Mouse (Mus musculus): ENCODE data around the gene Smc5.
A peak's percentile ranks its signal among the peaks of the same experiment; 100 is the strongest.

Smc5 gene

GRCm38 (mm10) chr19:23166550-23167284, 107.0 kb downstream of the Smc5 start:
- H3K9me3 ChIP-seq (ENCODE audit: low read length), result no peaks in the 10 kb centered on the region
- H3K27me3 ChIP-seq (ENCODE audit: insufficient read depth, low read length), result no peaks in the 10 kb centered on the region
- no peak overlapping the region for H3K4me3 ChIP-seq (replicated peaks; ENCODE audit: low read length)
- H3K36me3 ChIP-seq (ENCODE audit: insufficient read depth, low read length), result peaks cover 79% of the 10 kb centered on the region
- peaks cover 99% of the 10 kb centered on the region for H3K4me1 ChIP-seq (replicated peaks; ENCODE audit: low read depth, low read length)
- no peak for TF ChIP-seq NANOG (IDR thresholded peaks at IDR 0.05; ENCODE audit: borderline replicate concordance, low read length)
- TF ChIP-seq POU5F1 (IDR thresholded peaks at IDR 0.05; ENCODE audit: borderline replicate concordance, low read length), result no peak
- no peak for TF ChIP-seq CTCF (conservative IDR thresholded peaks at IDR 0.05; ENCODE audit: low read length)

- H3K27me3 ChIP-seq (ENCODE audit: insufficient read depth, low read length), result no peaks in the 10 kb centered on the region
- no peaks in the 10 kb centered on the region for H3K9me3 ChIP-seq (ENCODE audit: low read length)
- peaks cover 82% of the 10 kb centered on the region for H3K36me3 ChIP-seq (ENCODE audit: insufficient read depth, low read length)
- no peak for TF ChIP-seq CTCF (conservative IDR thresholded peaks at IDR 0.05; ENCODE audit: low read length)
- no peak for TF ChIP-seq POU5F1 (IDR thresholded peaks at IDR 0.05; ENCODE audit: borderline replicate concordance, low read length)
- no peak for TF ChIP-seq NANOG (IDR thresholded peaks at IDR 0.05; ENCODE audit: borderline replicate concordance, low read length)
- H3K4me1 ChIP-seq (replicated peaks; ENCODE audit: low read depth, low read length), result peaks cover 95% of the 10 kb centered on the region
- no peak overlapping the region; the same call in 1 of the 2 replicates for H3K4me3 ChIP-seq (replicated peaks; ENCODE audit: low read length)
These were observed 109.0 kb downstream of the Smc5 start for GRCm38 (mm10) chr19:23164651-23165240.

GRCm38 (mm10) chr19:23163361-23163760, 110.3 kb downstream of the Smc5 start:
- TF ChIP-seq NANOG (IDR thresholded peaks at IDR 0.05; ENCODE audit: borderline replicate concordance, low read length), result no peak

GRCm38 (mm10) chr19:23162877-23163276, 110.8 kb downstream of the Smc5 start:
- TF ChIP-seq CTCF (conservative IDR thresholded peaks at IDR 0.05; ENCODE audit: low read length), result no peak
- no peak for TF ChIP-seq POU5F1 (IDR thresholded peaks at IDR 0.05; ENCODE audit: borderline replicate concordance, low read length)
- no peak for TF ChIP-seq NANOG (IDR thresholded peaks at IDR 0.05; ENCODE audit: borderline replicate concordance, low read length)
- Histone ChIP-seq H3K4me1 (replicated peaks; ENCODE audit: low read depth, low read length) (peaks cover 95% of the 10 kb centered on the region), H3K9me3 (ENCODE audit: low read length) (no peaks in the 10 kb centered on the region)

More at GRCm38 (mm10) chr19:23163361-23163760, 110.3 kb downstream of the Smc5 start:
- H3K36me3 ChIP-seq (ENCODE audit: insufficient read depth, low read length), result peaks cover 86% of the 10 kb centered on the region
- no peaks in the 10 kb centered on the region for H3K9me3 ChIP-seq (ENCODE audit: low read length)
- peak overlapping the region; percentile 49 for H3K4me3 ChIP-seq (replicated peaks; ENCODE audit: low read length)
- H3K27me3 ChIP-seq (ENCODE audit: insufficient read depth, low read length), result no peaks in the 10 kb centered on the region
- H3K4me1 ChIP-seq (replicated peaks; ENCODE audit: low read depth, low read length), result peaks cover 95% of the 10 kb centered on the region

GRCm38 (mm10) chr19:23162387-23162809, 111.3 kb downstream of the Smc5 start:
- no peaks in the 10 kb centered on the region for H3K9me3 ChIP-seq (ENCODE audit: low read length)
- peaks cover 95% of the 10 kb centered on the region for H3K4me1 ChIP-seq (replicated peaks; ENCODE audit: low read depth, low read length)
- TF ChIP-seq POU5F1 (IDR thresholded peaks at IDR 0.05; ENCODE audit: borderline replicate concordance, low read length) (no peak), NANOG (IDR thresholded peaks at IDR 0.05; ENCODE audit: borderline replicate concordance, low read length) (no peak), CTCF (conservative IDR thresholded peaks at IDR 0.05; ENCODE audit: low read length) (no peak)
- H3K27me3 ChIP-seq (ENCODE audit: insufficient read depth, low read length), result no peaks in the 10 kb centered on the region
- peaks cover 85% of the 10 kb centered on the region for H3K36me3 ChIP-seq (ENCODE audit: insufficient read depth, low read length)
- H3K4me3 ChIP-seq (replicated peaks; ENCODE audit: low read length), result peak overlapping the region; percentile 49

More at GRCm38 (mm10) chr19:23162877-23163276, 110.8 kb downstream of the Smc5 start:
- H3K4me3 ChIP-seq (replicated peaks; ENCODE audit: low read length), result peak overlapping the region; percentile 49
- H3K27me3 ChIP-seq (ENCODE audit: insufficient read depth, low read length), result no peaks in the 10 kb centered on the region
- H3K36me3 ChIP-seq (ENCODE audit: insufficient read depth, low read length), result peaks cover 85% of the 10 kb centered on the region

- H3K4me3 ChIP-seq (replicated peaks; ENCODE audit: low read length), result peak overlapping the region; percentile 32
- TF ChIP-seq POU5F1 (IDR thresholded peaks at IDR 0.05; ENCODE audit: borderline replicate concordance, low read length), result no peak
- no peak for TF ChIP-seq NANOG (IDR thresholded peaks at IDR 0.05; ENCODE audit: borderline replicate concordance, low read length)
- no peaks in the 10 kb centered on the region for H3K9me3 ChIP-seq (ENCODE audit: low read length)
- H3K36me3 ChIP-seq (ENCODE audit: insufficient read depth, low read length), result peaks cover 84% of the 10 kb centered on the region
- no peaks in the 10 kb centered on the region for H3K27me3 ChIP-seq (ENCODE audit: insufficient read depth, low read length)
- peaks cover 93% of the 10 kb centered on the region for H3K4me1 ChIP-seq (replicated peaks; ENCODE audit: low read depth, low read length)
These were observed 113.8 kb downstream of the Smc5 start for GRCm38 (mm10) chr19:23159780-23160395.
